Mouse (Mus musculus): ENCODE measurements around the gene Eif1.

GRCm38 (mm10) chr11:100330235-100330634 lies 10.6 kb downstream of the Eif1 start:
- TF ChIP-seq POLR2A (IDR thresholded peaks at IDR 0.05; ENCODE audit: borderline replicate concordance, extremely low read depth, insufficient read depth, insufficient read length, poor library complexity, severe bottlenecking) (no peak), CTCF (IDR thresholded peaks at IDR 0.05; ENCODE audit: borderline replicate concordance, extremely low read depth, insufficient read depth, insufficient read length) (no peak)

All from brain, embryonic 14.5 days (tissue).